Comparison of ENCODE assay signal across 8 mouse cellular contexts in genomic region chr1:86435302-86435821, GRCm38 (mm10). TPM values are rescaled to one million over a fixed set of nuclear protein-coding genes. Genes with fewer than 3 reads are reported as not detected.
DNase-seq lines count a peak whose midpoint lies in the region; ATAC-seq and TF ChIP-seq lines count a peak whose summit lies in the region.

No protein-coding gene starts in this region.

- TF ChIP-seq CTCF in olfactory bulb, adult 2 months (IDR thresholded peaks at IDR 0.05; ENCODE audit: insufficient read depth, low read depth, low read length), result no peak

- H3K9ac ChIP-seq in heart, embryonic 16.5 days (ENCODE audit: low read length), result peak overlapping the region; percentile 85
- peak overlapping the region; percentile 75 for H3K9ac ChIP-seq in liver, embryonic 16.5 days (ENCODE audit: low read depth, low read length)

- peak; percentile 70 for DNase-seq in urinary bladder, postnatal 14 days (ENCODE audit: low spot score)
- no peak for DNase-seq in urinary bladder, adult 2 months (ENCODE audit: low spot score)
- DNase-seq in fibroblast of lung, adult 2 months (ENCODE audit: low read depth), result peak; percentile 96
- DNase-seq in kidney, postnatal 36 days, result peak; percentile 64 to 65

- peak overlapping the region; percentile 78 for H3K4me2 ChIP-seq in heart, embryonic 16.5 days (ENCODE audit: low read depth, low read length)
- H3K4me2 ChIP-seq in liver, embryonic 16.5 days (ENCODE audit: low read depth, low read length), result peak overlapping the region; percentile 79

- TF ChIP-seq POLR2A in olfactory bulb, adult 2 months (IDR thresholded peaks at IDR 0.05; ENCODE audit: insufficient read depth, low read depth, low read length), result no peak

- H3K4me3 ChIP-seq in heart, embryonic 16.5 days (ENCODE audit: low read length), result no peak overlapping the region; the same call in 1 of the 2 replicates
- H3K4me3 ChIP-seq in liver, embryonic 16.5 days (ENCODE audit: low read depth, low read length), result no peak overlapping the region
- no peak overlapping the region for H3K4me3 ChIP-seq in olfactory bulb, adult 2 months (ENCODE audit: insufficient read depth, low read depth, low read length)

- WGBS in heart, embryonic 16.5 days, result 14% methylated on average over 13 of the region's 13 CpGs
- WGBS in liver, embryonic 16.5 days (ENCODE audit: insufficient replicate concordance), result 61% methylated on average over 13 of the region's 13 CpGs
- 15% methylated on average over 13 of the region's 13 CpGs for WGBS in olfactory bulb, adult 2 months

- H3K27ac ChIP-seq in heart, embryonic 16.5 days (ENCODE audit: low read length), result peak overlapping the region; percentile 97
- H3K27ac ChIP-seq in liver, embryonic 16.5 days (ENCODE audit: low read length), result peak overlapping the region; percentile 91
- peak overlapping the region; percentile 100 for H3K27ac ChIP-seq in olfactory bulb, adult 2 months (ENCODE audit: insufficient read depth, low read depth, low read length)

- peaks cover 51% of the 10 kb centered on the region for H3K4me1 ChIP-seq in heart, embryonic 16.5 days (ENCODE audit: control insufficient read depth, insufficient read depth, low read length)
- H3K4me1 ChIP-seq in liver, embryonic 16.5 days (ENCODE audit: control insufficient read depth, low read depth, low read length), result peaks cover 47% of the 10 kb centered on the region
- peaks cover 27% of the 10 kb centered on the region for H3K4me1 ChIP-seq in olfactory bulb, adult 2 months (ENCODE audit: control insufficient read depth, insufficient read depth, low read length)

- peak; percentile 26 for ATAC-seq in heart, embryonic 16.5 days (replicated peaks; ENCODE audit: extremely low read depth, insufficient read depth, low FRiP score)
- no peak for ATAC-seq in liver, embryonic 16.5 days (ENCODE audit: low read depth)
- no peak for ATAC-seq in megakaryocyte progenitor cell, adult 5-6 weeks (replicated peaks; ENCODE audit: poor library complexity)

- H3K9me3 ChIP-seq in heart, embryonic 16.5 days (replicated peaks; ENCODE audit: control insufficient read depth, low read length), result no peaks in the 10 kb centered on the region
- H3K9me3 ChIP-seq in liver, embryonic 16.5 days (replicated peaks; ENCODE audit: control insufficient read depth, low read length), result no peaks in the 10 kb centered on the region

- no peaks in the 10 kb centered on the region for H3K36me3 ChIP-seq in heart, embryonic 16.5 days (ENCODE audit: control insufficient read depth, insufficient read depth)
- no peaks in the 10 kb centered on the region for H3K36me3 ChIP-seq in liver, embryonic 16.5 days (ENCODE audit: control insufficient read depth, insufficient read depth)

- no peaks in the 10 kb centered on the region for H3K27me3 ChIP-seq in heart, embryonic 16.5 days (ENCODE audit: control insufficient read depth, insufficient read depth, low read length)
- no peaks in the 10 kb centered on the region for H3K27me3 ChIP-seq in liver, embryonic 16.5 days (ENCODE audit: control insufficient read depth, insufficient read depth, low read depth, low read length)

RNA-seq across cellular contexts. Expression of gene Tex44, which starts 9.2 kb away (rescaled TPM):
- polyA plus RNA-seq in urinary bladder, adult 2 months (2012; rRNA removed), result not detected in 2 replicates
- not detected in 2 replicates for polyA plus RNA-seq in heart, embryonic 16.5 days (2015; fragmentation: Nextera tagmentation; extraction: Ambion mirVana)
- not detected in 2 replicates for polyA plus RNA-seq in liver, embryonic 16.5 days (2015; fragmentation: Nextera tagmentation; extraction: Ambion mirVana)
- not detected in 2 replicates for polyA plus RNA-seq in olfactory bulb, adult 2 months (2012; ENCODE audit: insufficient read depth, insufficient read length, low replicate concordance, missing spikeins)
- not detected in 2 replicates for total RNA-seq in megakaryocyte progenitor cell, adult 5-6 weeks (2015)
- not detected in 2 replicates for total RNA-seq in megakaryocyte progenitor cell, adult 5-6 weeks (2017)

RNA-seq across cellular contexts. Expression of gene Nmur1, which starts 9.3 kb away (rescaled TPM):
- polyA plus RNA-seq in urinary bladder, adult 2 months (2012; rRNA removed), result 0.21 and 0.43 TPM in 2 replicates
- polyA plus RNA-seq in heart, embryonic 16.5 days (2015; fragmentation: Nextera tagmentation; extraction: Ambion mirVana), result not detected in 2 replicates
- polyA plus RNA-seq in liver, embryonic 16.5 days (2015; fragmentation: Nextera tagmentation; extraction: Ambion mirVana), result not detected in 2 replicates
- not detected in 2 replicates for polyA plus RNA-seq in olfactory bulb, adult 2 months (2012; ENCODE audit: insufficient read depth, insufficient read length, low replicate concordance, missing spikeins)
- total RNA-seq in megakaryocyte progenitor cell, adult 5-6 weeks (2015), result 1.0 TPM in 1 of 2 replicates, not detected in the other
- total RNA-seq in megakaryocyte progenitor cell, adult 5-6 weeks (2017), result not detected in 2 replicates
